Mouse (Mus musculus) midbrain, embryonic 11.5 days (tissue): ENCODE data around the gene Reep6. TPM values are rescaled to one million over a fixed set of nuclear protein-coding genes. Genes with fewer than 3 reads are reported as not detected.

Experiments
- ATAC-seq: fragments of 200-750 bp; cut with Nextera tagmentation; 2 replicates; pipeline ENCODE4 v1.8.0; 2017; ENCODE audit warnings: moderate TSS enrichment, moderate library complexity; ENCODE audit not compliant: low FRiP score
- DNase-seq: peaks from one replicate; pipeline ENCODE4 v3.0.0; 2015; ENCODE audit warnings: low spot score; ENCODE audit errors: missing footprints
- H3K27ac ChIP-seq: fragments of 300-500 bp; sonication (generic); 2 replicates; pipeline ENCODE4 v1.5.1; 2014; ENCODE audit warnings: low read depth, low read length
- H3K27me3 ChIP-seq: fragments of 300-500 bp; sonication (generic); 2 replicates; pipeline ENCODE4 v1.6.1; 2014; ENCODE audit warnings: mild to moderate bottlenecking, low read length, moderate library complexity, mixed read lengths; ENCODE audit not compliant: control insufficient read depth, insufficient read depth
- H3K36me3 ChIP-seq: fragments of 300-500 bp; sonication (generic); 2 replicates; pipeline ENCODE4 v1.6.1; 2014; ENCODE audit warnings: mild to moderate bottlenecking, low read length, moderate library complexity, mixed read lengths; ENCODE audit not compliant: control insufficient read depth, insufficient read depth
- H3K4me1 ChIP-seq: fragments of 300-500 bp; sonication (generic); 2 replicates; pipeline ENCODE4 v1.6.1; 2014; ENCODE audit warnings: low read length; ENCODE audit not compliant: control insufficient read depth, insufficient read depth
- H3K4me2 ChIP-seq: fragments of 300-500 bp; sonication (generic); 2 replicates; pipeline ENCODE4 v1.6.1; 2014; ENCODE audit warnings: mild to moderate bottlenecking, moderate library complexity
- H3K4me3 ChIP-seq: fragments of 300-500 bp; sonication (generic); 2 replicates; pipeline ENCODE4 v1.5.1; 2014; ENCODE audit warnings: low read depth, low read length
- H3K9ac ChIP-seq: fragments of 300-500 bp; sonication (generic); 2 replicates; pipeline ENCODE4 v1.6.1; 2014; ENCODE audit warnings: low read length
- H3K9me3 ChIP-seq: fragments of 300-500 bp; sonication (generic); 2 replicates; pipeline ENCODE4 v1.6.1; 2016; ENCODE audit warnings: low read length; ENCODE audit not compliant: control insufficient read depth
- WGBS: fragments of 180-500 bp; shearing (Covaris S2); extraction: QIAGEN DNeasy Blood & Tissue Kit; methylation state at CpG from one replicate; pipeline ENCODE4 v1.1.7; 2014; 5-methylcytosine and 5-hydroxymethylcytosine counted together
- microRNA-seq: library from miRNA; unstranded; fragments of <30 nt; microRNA quantifications from one replicate; pipeline ENCODE4, GENCODE M21; 2017
- polyA plus RNA-seq: library from polyadenylated mRNA; unstranded; fragments of >200 nt; fragmentation: Nextera tagmentation; extraction: Ambion mirVana; gene quantifications from 2 replicates; pipeline ENCODE4 v1.2.1, GENCODE M21; 2014

The Reep6 gene
- polyA plus RNA-seq, 1 experiment from 2014 or later, result 4.5 TPM

- no peak overlapping the region for H3K27ac ChIP-seq
- H3K36me3 ChIP-seq, result peaks cover 21% of the 10 kb centered on the region
- peak overlapping the region; percentile 96; the same call in 1 of the 2 replicates for H3K9ac ChIP-seq
- WGBS, result 58% methylated on average over 4 of the region's 4 CpGs
- H3K4me2 ChIP-seq, result 0 out of 2 replicates have a peak overlapping the region, but pooled peaks have one; percentile 6
- no peak for DNase-seq
- H3K27me3 ChIP-seq, result no peaks in the 10 kb centered on the region
- peak overlapping the region; percentile 98; the same call in 1 of the 2 replicates for H3K4me3 ChIP-seq
- no peaks in the 10 kb centered on the region for H3K9me3 ChIP-seq
- ATAC-seq, result no peak
- peaks cover 31% of the 10 kb centered on the region for H3K4me1 ChIP-seq
These were observed 53.7 kb downstream of the Reep6 start for GRCm38 (mm10) chr10:80383431-80383830.

GRCm38 (mm10) chr10:80384115-80384639 lies 54.4 kb downstream of the Reep6 start:
- DNase-seq (no peak), ATAC-seq (no peak)
- peaks cover 21% of the 10 kb centered on the region for H3K36me3 ChIP-seq
- peak overlapping the region; percentile 98 for H3K4me3 ChIP-seq
- 85% methylated on average over 4 of the region's 4 CpGs for WGBS
- peak overlapping the region; percentile 96 for H3K9ac ChIP-seq
- H3K9me3 ChIP-seq, result no peaks in the 10 kb centered on the region
- peaks cover 31% of the 10 kb centered on the region for H3K4me1 ChIP-seq
- H3K27me3 ChIP-seq, result no peaks in the 10 kb centered on the region
- no peak overlapping the region; the same call in 1 of the 2 replicates for H3K27ac ChIP-seq
- peak overlapping the region; percentile 68 for H3K4me2 ChIP-seq

- H3K36me3 ChIP-seq, result peaks cover 21% of the 10 kb centered on the region
- ATAC-seq (no peak), DNase-seq (no peak)
- peak overlapping the region; percentile 96 for H3K9ac ChIP-seq
- H3K9me3 ChIP-seq, result no peaks in the 10 kb centered on the region
- WGBS, result 76% methylated on average over 7 of the region's 7 CpGs
- peak overlapping the region; percentile 98 for H3K4me3 ChIP-seq
- no peaks in the 10 kb centered on the region for H3K27me3 ChIP-seq
- peak overlapping the region; percentile 68 for H3K4me2 ChIP-seq
- peak overlapping the region; percentile 97 for H3K27ac ChIP-seq
- H3K4me1 ChIP-seq, result peaks cover 31% of the 10 kb centered on the region
These were observed 55.0 kb downstream of the Reep6 start for GRCm38 (mm10) chr10:80384709-80385108.

- DNase-seq, result no peak
- peaks cover 21% of the 10 kb centered on the region for H3K36me3 ChIP-seq
- peak overlapping the region; percentile 96 for H3K9ac ChIP-seq
These were observed 55.6 kb downstream of the Reep6 start for GRCm38 (mm10) chr10:80385310-80385709.

More at GRCm38 (mm10) chr10:80385310-80385709, 55.6 kb downstream of the Reep6 start:
- ATAC-seq, result peak; percentile 15
- peak overlapping the region; percentile 97 for H3K27ac ChIP-seq
- peaks cover 31% of the 10 kb centered on the region for H3K4me1 ChIP-seq
- H3K4me3 ChIP-seq, result peak overlapping the region; percentile 98
- H3K9me3 ChIP-seq, result no peaks in the 10 kb centered on the region
- H3K4me2 ChIP-seq, result peak overlapping the region; percentile 68
- WGBS, result 11% methylated on average over 7 of the region's 7 CpGs
- no peaks in the 10 kb centered on the region for H3K27me3 ChIP-seq

Small RNAs within 50 kb of the gene (microRNA-seq; reads per million reads assigned to microRNA genes)
- gene Gm22721, result not detected

Other genes with a start within 250 kb of the Reep6 start
- gene Sbno2, start 224.4 kb upstream of the Reep6 start, polyA plus RNA-seq, result 7.0 and 7.3 TPM in 2 replicates
- gene Stk11, start 214.2 kb upstream of the Reep6 start, polyA plus RNA-seq, result 18.5 and 23.1 TPM in 2 replicates
- 329 and 355 TPM in 2 replicates for gene Atp5d, start 191.3 kb upstream of the Reep6 start, polyA plus RNA-seq
- 11.1 and 11.8 TPM in 2 replicates for gene Cbarp, start 189.1 kb upstream of the Reep6 start, polyA plus RNA-seq
- gene Midn, start 181.7 kb upstream of the Reep6 start, polyA plus RNA-seq, result 66.0 and 71.3 TPM in 2 replicates
- 81.5 and 87.1 TPM in 2 replicates for gene Cirbp, start 164.0 kb upstream of the Reep6 start, polyA plus RNA-seq
- gene 1600002K03Rik, start 157.0 kb upstream of the Reep6 start, polyA plus RNA-seq, result 8.0 and 8.7 TPM in 2 replicates
- 78.1 and 91.7 TPM in 2 replicates for gene Efna2, start 150.5 kb upstream of the Reep6 start, polyA plus RNA-seq
- 134 and 142 TPM in 2 replicates for gene Mum1, start 103.5 kb upstream of the Reep6 start, polyA plus RNA-seq
- gene Ndufs7, start 80.8 kb upstream of the Reep6 start, polyA plus RNA-seq, result 209 and 229 TPM in 2 replicates
- gene Gamt, start 68.9 kb upstream of the Reep6 start, polyA plus RNA-seq, result 24.6 and 28.9 TPM in 2 replicates
- 37.8 and 42.6 TPM in 2 replicates for gene Dazap1, start 68.5 kb upstream of the Reep6 start, polyA plus RNA-seq
- gene Rps15, start 37.5 kb upstream of the Reep6 start, polyA plus RNA-seq, result 752 and 845 TPM in 2 replicates
- 63.4 and 66.5 TPM in 2 replicates for gene Apc2, start 34.0 kb upstream of the Reep6 start, polyA plus RNA-seq
- gene 2310011J03Rik, start 9.4 kb upstream of the Reep6 start, polyA plus RNA-seq, result 36.2 and 40.8 TPM in 2 replicates
- gene Pcsk4, start 455 bp upstream of the Reep6 start, polyA plus RNA-seq, result 1.5 and 1.8 TPM in 2 replicates
- 0.11 and 0.31 TPM in 2 replicates for gene Adamtsl5, start 18.5 kb downstream of the Reep6 start, polyA plus RNA-seq
- gene Plk5, start 26.5 kb downstream of the Reep6 start, polyA plus RNA-seq, result 0.05 and 0.22 TPM in 2 replicates
- gene Mex3d, start 57.7 kb downstream of the Reep6 start, polyA plus RNA-seq, result 11.8 and 12.4 TPM in 2 replicates
- 222 and 252 TPM in 2 replicates for gene Mbd3, start 69.6 kb downstream of the Reep6 start, polyA plus RNA-seq
- gene Uqcr11, start 76.9 kb downstream of the Reep6 start, polyA plus RNA-seq, result 404 and 476 TPM in 2 replicates
- 135 and 154 TPM in 2 replicates for gene Tcf3, start 103.7 kb downstream of the Reep6 start, polyA plus RNA-seq
- 2.7 and 2.8 TPM in 2 replicates for gene Onecut3, start 164.9 kb downstream of the Reep6 start, polyA plus RNA-seq
- 0.81 and 1.2 TPM in 2 replicates for gene Atp8b3, start 209.2 kb downstream of the Reep6 start, polyA plus RNA-seq
- gene Rexo1, start 231.6 kb downstream of the Reep6 start, polyA plus RNA-seq, result 21.6 and 23.5 TPM in 2 replicates
- 3.1 and 3.2 TPM in 2 replicates for gene Klf16, start 247.4 kb downstream of the Reep6 start, polyA plus RNA-seq